ENCODE assay signal across 8 mouse cellular contexts in the genomic region with DNA sequence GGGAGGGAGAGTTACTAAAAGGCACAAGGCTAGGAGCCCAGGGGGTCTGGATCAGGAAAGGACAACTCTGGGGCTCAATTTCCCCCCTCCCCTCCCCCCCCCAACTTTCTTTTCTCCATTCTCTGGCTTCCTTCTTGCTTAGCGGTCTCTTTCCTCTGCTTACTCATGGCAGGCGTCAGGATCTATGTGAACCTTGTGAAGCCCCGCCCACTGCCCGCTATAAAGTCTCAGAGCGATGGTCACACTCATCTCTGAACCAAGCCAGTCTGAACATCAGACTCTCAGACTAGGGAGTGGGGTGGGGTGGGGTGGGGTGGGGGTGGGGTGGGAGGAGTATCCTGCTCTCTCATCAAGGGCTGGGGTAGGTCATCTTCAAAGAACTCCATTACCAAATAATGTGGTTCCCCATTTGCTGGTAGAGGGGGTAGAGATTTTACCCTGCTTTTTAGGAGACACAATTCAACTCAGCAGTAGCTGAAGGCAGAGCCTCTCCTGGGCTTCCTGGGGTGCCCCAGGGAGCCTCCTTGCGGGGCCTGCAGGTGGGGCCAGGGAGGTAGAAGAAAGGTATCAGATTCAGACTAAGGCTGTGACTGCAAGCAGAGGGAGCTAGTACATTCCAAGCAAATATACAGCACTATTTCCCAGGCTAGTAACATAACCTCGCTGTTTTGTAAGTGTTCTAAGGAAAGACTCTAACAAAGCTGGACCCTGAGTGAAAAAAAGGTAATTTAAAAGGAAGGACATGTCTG.
DNase-seq lines count a peak whose midpoint lies in the region; ATAC-seq lines count a peak whose summit lies in the region.

No protein-coding gene starts in this region.

- peak; percentile 48; the same call in 1 of the 2 replicates for ATAC-seq in limb, embryonic 13.5 days (ENCODE audit: low FRiP score, low read depth)

- peak; percentile 31 to 43 for DNase-seq in adrenal gland, adult (ENCODE audit: inconsistent age in 2 of 2, low spot score in 1 of 2)
- no peak for DNase-seq in adrenal gland, adult 18-20 months (ENCODE audit: low spot score in 2 of 2)
- peak; percentile 5 for DNase-seq in thymus, postnatal 0 days (ENCODE audit: low spot score)
- DNase-seq in thymus, postnatal 10 days (ENCODE audit: low spot score in 2 of 2): no peak
- DNase-seq in yolk sac, embryonic 10.5 days (ENCODE audit: low spot score): peak; percentile 35
- no peak for DNase-seq in gastrocnemius, postnatal 14 days
- no peak for DNase-seq in spleen, postnatal 10 days (ENCODE audit: low spot score in 2 of 2)

- peaks cover 35% of the 10 kb centered on the region for H3K4me1 ChIP-seq in limb, embryonic 13.5 days

- intact Hi-C loops in gastrocnemius, postnatal 14 days (cut with DNase I; ENCODE audit: low total_unique reads): no loop called here

- no peak overlapping the region for H3K4me3 ChIP-seq in limb, embryonic 13.5 days

- no peaks in the 10 kb centered on the region for H3K9me3 ChIP-seq in limb, embryonic 13.5 days

- H3K9ac ChIP-seq in limb, embryonic 13.5 days: no peak overlapping the region

- peak overlapping the region; percentile 28 for H3K4me2 ChIP-seq in limb, embryonic 13.5 days (replicated peaks)

- peak overlapping the region; percentile 69; the same call in 1 of the 2 replicates for H3K27ac ChIP-seq in limb, embryonic 13.5 days

- H3K36me3 ChIP-seq in limb, embryonic 13.5 days: no peaks in the 10 kb centered on the region

- WGBS in limb, embryonic 13.5 days: 5% methylated on average over 7 of the region's 7 CpGs

- no peaks in the 10 kb centered on the region for H3K27me3 ChIP-seq in limb, embryonic 13.5 days

Comparison
In these comparisons a context has a peak if more than half of its experiments do, and no peak if none do; other contexts are left out.
1. DNase-seq: peak in adrenal gland, adult (2 of 2), thymus, postnatal 0 days (single experiment) and yolk sac, embryonic 10.5 days (single experiment); none in adrenal gland, adult 18-20 months (0 of 2), thymus, postnatal 10 days (0 of 2), gastrocnemius, postnatal 14 days (single experiment) and spleen, postnatal 10 days (0 of 2).